Mouse (Mus musculus) NIH3T3 (cell line): ENCODE measurements around the gene Otud7a.

Source experiments
- DNase-seq: peaks from one replicate; pipeline ENCODE4 v3.0.0-alpha.2; 2012; ENCODE audit warnings: low read depth

Otud7a gene

DNA sequence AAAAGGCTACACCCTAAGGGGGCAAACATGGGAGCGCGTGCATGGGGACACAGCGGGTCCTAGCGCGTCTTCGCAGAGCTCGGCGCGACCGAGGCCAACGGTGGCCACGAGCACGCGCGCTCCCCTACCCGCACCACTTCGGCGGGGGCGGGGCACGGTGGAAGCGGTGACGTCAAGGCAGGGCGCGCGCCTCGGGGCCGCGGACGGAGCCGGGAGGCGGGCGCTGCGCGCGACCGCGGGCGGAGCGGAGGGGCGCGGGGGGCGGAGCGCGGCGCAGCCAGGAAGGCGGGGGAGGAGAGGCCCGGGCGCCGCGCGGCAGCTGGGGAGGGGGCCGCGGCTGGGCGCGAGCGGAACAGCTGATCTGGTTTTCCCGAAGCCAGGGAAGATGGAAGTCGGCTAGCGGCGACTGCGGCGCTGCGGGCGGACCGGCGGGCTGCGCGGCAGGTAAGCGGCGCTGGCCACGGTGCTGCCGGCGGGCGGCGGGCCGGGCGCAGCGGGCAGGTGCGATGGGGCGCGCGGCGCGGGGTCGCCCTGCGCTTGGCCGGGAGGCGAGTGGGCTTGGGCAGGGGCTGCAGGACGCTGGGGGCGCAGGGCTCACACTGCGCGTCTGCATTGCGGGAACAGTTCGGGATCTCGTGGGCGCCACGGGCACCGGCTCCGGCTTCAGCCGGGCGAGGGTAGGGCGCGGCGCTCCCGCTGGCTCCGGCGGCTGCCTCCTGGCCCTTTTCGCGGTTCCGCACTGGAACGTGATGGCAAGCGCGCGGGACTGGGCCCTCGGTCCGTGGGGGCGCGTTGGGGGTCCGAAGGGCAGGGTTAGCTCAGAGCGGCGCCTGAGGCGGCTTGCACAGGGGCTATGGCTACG is at the start of gene Otud7a:
Gene Otud7a, plus strand, starts transcription at position 268 of the 862 bp plus-strand sequence.
- no peak for DNase-seq

GRCm38 (mm10) chr7:63405988-63406387 is 38.6 kb upstream of the Otud7a start:
- DNase-seq: no peak

DNA sequence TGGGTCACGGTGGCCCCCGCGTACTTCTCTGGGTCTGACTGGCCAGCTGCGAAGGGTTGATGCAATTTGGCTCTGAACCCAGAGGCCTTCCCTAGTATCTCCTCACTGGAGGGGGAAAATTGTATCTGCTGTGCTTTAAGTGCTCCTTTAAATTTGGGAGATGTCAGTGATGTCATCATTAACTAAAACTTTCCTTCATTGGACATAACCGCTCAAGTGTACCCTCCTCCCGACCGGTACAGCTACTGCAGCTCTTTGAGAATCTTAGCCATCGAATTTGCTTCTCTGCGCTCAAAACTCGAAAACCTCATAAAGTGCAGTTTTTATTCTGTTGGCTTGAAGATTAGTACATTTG is 772 bp downstream of the Otud7a start:
- DNase-seq: no peak

DNA sequence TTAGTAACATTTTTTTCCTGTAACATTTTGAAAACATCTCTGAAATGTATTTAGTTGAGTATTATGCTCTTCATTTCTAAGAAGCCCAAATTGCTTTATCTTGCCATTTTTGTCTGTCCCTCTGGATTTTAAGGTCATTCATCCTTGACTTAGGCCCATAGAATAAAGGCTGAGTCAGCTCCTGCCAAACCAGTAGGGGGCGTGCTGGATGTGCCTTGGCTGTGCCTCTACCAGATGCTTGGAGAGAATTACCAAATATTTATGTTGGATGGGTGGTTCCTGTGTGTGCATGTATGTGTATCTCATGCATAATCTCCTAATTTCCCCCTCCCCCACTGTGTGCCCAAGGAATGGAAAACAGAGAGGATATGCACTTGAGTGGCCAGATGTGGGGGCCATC is 2.4 kb downstream of the Otud7a start:
- no peak for DNase-seq

GRCm38 (mm10) chr7:63455228-63455627 is 10.7 kb downstream of the Otud7a start:
- no peak for DNase-seq

DNA sequence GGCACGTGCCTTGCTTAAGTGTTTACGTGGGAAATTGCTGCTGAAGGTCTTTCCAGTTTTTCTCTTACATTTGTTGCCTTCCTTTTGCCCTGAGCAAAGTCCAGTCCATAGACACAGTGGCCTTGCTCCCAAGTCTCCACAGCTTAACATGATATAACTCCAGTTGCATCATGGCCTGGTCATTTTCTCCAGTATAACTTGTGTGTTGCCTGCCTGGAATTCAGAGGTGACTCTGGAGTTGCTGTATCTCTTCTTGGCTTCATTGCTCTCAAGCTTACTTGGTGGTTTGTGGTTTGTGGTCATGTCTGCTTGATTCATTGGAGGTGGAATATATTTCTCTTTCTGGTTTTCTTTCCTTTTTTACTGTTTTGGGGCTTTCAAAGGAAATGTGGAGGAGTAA is 17.7 kb downstream of the Otud7a start:
- no peak for DNase-seq

DNA sequence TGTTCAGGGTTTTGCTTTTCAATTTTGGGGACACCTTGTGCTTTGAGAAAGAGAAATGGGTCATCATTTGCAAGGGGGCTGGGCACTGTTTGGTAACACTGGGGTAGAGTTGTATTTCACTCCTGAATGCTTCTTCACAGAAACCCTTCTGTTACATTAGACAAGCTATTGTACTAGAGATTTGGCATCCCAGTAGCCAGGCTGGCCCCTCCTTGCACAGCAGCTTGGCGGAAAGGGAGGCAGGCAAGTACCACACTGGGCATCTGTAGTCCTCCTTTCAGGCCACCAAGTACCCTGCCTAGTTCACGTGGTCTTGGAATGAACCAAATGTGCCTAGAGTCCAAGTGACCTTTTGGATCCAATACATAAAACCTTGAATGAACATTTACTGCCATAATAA is 18.1 kb downstream of the Otud7a start:
- DNase-seq: no peak

GRCm38 (mm10) chr7:63466729-63467128 is 22.2 kb downstream of the Otud7a start:
- no peak for DNase-seq

DNA sequence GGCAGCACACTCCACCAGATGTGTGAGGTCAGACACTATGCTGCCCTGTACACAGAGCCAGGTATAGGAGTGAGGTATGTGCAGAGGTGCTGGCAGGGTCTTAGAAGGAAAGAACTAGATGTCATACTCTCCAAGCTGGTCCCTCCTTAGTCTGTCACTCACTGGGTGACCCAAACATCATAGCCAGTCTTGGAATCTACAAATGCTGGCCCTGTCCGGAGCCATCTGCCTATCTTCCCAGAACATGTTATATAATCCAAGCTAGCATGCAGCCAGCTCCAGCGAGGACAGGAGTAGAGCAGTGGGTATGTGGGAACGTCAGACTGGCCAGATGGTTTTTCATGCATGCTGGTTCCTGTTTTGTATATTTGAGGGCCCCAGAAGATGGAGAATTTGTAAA is 23.7 kb downstream of the Otud7a start:
- no peak for DNase-seq

GRCm38 (mm10) chr7:63483091-63483490 is 38.5 kb downstream of the Otud7a start:
- no peak for DNase-seq

DNA sequence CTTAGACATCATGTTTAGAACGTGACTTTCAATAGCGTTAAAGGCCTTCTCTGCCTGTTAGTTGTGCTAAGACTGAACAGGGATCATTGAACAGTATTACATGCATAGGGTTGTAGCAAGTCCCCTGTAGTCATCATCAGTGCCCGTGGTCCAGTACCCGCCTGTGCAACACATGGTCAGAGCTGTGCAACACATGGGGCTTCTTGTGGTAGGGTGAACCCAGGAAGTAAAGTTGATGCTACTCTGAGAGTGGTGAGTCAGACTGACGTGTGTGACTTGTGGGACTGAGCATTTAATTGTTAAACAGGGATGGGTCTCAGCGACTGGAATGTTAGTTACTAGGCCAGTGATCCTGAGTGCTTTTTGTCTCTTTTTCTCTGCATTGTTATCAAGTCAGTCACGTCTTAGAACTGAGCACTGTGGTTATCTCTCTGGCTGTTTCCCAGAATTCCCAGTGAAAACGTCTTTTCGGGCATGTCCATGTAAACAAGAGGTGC is 52.5 kb downstream of the Otud7a start:
- DNase-seq: no peak

DNA sequence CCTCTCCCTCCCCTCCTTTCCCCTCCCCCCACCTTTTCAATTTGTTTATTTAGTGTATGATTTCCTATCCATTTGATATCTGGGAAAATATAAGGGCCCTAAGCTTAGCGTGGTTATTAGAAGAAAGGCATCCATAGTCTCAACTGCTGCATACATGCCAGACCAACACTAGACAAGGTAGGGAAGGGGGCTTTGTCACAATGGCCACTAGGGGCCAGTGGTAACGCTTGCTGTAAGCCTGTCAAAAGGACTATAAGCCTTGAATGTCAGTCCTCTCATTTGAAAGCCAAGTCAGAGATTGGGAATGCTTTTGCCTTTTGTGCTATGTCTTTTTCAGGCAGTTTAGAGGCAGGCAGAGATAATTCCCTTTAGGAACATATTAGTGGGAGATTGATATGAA is 59.7 kb downstream of the Otud7a start:
- no peak for DNase-seq

- no peak for DNase-seq
These were observed 63.5 kb downstream of the Otud7a start for GRCm38 (mm10) chr7:63508079-63508478.

DNA sequence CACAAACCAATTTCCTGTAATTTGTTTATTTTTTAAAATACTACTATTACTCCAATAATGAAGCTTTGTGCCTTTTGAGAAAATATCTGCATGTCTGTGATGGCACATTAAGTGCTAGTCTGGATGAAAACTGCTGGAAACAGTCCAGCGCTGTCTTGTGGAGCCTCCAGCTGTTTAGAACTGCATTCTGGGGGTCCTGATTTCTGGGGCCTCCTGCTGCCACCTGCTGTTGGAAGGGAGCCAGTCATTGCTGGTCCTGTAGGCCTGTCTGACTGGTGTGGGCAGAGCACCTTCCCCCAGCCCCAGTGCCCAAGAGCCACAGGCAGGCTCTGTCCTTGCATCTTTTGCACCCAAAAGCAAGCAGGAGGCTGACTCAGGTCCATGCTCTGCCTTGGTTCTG is 65.3 kb downstream of the Otud7a start:
- DNase-seq: peak; percentile 5

DNA sequence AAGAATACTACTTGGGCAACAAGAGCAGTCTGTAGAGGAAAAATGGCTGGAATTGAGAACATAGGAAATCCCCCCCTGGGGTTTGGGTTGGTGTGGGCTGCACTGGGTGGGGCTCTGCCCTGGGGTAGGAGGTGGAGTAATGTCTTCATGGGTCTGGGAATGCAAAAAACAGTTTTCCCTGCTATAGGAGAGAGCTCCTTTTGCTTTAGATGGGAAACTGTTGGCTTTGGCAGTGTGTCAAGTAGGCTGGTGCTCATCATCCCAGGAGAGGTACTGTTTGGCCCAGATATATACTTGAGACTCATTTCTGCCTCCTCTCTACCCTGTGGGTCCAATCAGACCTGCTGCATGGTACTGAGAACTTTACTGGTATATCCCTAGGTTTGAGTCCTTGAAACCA is 66.9 kb downstream of the Otud7a start:
- no peak for DNase-seq

- no peak for DNase-seq
These were observed 68.0 kb downstream of the Otud7a start for GRCm38 (mm10) chr7:63512561-63512960.

DNA sequence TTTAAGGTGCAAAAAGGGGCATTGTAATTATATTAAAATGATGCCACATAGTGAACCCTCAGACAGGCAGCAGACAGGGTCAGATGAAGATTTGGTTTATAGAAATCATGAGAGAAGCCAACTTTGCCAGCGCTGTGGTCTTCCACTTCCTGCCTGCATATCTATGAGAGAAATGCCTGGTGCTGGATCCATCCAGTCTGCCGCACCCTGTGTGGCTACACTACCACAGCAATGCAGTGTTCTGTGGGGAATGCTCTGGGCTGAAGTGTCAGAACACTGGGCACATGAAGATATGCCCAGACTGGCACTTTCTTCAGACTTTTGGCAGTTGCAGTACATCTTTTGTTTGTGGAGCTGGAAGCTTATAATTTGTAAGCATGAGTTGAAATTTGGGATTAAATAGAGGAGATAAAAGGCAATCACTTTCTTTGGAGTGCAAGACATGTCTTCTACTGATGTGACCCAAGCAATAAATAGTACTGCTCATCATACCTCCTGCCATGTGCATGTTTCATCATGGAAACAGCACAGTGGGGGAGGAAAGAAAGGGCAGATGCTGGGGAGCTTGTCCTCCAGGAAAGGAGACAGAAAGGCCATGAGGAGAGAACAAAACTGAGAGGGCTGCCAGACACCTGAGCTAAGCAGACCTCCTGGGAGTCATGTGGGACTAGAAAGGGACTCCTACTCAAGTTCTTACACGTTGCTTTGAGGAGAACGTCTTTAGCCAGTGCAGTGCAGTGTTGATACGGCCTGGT is 71.8 kb downstream of the Otud7a start:
- no peak for DNase-seq

GRCm38 (mm10) chr7:63520299-63520698 is 75.7 kb downstream of the Otud7a start:
- no peak for DNase-seq

GRCm38 (mm10) chr7:63522403-63522802 is 77.9 kb downstream of the Otud7a start:
- DNase-seq: no peak

DNA sequence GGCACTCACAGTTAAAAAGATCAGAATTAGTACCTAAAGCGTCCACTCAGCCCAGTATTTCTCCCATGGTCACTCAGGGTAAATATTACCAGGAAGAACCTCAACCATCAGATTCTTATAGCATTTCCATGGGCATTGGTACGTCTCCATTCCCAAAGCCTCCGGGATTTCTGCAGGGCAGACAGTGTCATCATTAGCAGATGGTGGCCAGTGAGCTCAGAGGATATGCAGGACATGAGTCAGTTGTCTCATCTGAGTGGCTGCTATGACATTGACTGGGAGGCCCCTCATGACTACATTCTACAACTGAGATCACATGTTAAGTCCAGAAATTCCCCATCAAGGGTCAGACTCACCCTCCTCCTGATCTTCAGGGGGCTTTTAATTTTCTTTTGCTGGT is 78.5 kb downstream of the Otud7a start:
- DNase-seq: no peak

DNA sequence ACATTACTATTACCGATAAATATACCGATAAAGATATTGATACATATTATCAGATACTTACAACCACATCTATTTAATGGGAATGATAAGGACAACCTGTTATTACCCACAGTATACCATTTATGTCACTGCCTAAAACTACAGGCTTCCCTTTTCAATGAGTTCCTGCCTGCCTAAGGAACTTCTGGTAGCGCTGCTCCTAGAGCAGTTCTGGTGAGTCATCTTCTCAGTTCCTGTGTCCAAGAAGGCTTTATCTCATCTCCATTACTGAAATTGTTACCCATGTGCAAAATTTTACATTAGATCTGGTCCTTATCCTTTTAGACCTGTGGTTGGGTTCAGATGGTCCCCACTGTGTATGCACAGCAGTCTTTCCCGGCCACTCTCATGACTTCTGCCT is 95.7 kb downstream of the Otud7a start:
- no peak for DNase-seq

DNA sequence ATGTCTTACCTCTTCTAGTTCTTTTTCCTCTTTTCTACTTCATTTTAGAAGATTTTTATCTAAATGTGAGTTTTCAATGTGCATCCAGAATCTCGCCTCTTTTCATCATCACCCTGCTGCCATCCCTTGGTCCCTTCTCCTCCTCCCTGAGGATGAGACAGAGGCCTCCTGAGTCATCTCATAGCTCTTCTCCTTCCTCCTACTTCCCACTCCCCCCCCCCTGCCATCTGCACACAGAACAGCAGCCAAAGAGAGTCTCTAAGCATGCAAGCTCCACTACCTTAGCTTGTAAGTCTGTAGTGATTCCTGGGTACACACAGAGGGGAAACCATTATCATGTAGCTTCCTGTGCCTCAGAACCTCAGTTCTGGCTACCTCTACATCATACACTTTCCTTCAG is 109.9 kb downstream of the Otud7a start:
- DNase-seq: no peak

DNA sequence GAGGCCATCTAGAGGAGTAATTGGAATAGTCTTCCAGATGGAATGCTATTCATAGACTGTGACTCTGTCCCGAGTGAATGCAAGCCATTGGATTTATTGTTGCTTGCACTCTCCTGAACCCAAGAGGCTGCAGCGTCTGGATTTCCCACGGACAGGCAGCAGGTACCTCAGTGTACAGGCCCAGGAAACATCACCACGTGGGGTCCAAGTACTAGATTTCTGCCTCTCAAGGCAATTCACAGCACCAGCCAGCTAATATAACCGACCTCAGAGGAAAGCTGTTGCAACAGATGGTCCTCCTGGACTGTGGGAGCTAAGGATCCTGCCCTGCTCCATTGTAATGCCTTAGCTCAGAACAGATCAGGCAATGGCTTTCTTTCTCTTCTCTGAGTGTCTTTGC is 111.8 kb downstream of the Otud7a start:
- DNase-seq: no peak
